Mouse (Mus musculus) thymus, adult 18-20 months (tissue): ENCODE data around the gene Fcgr2b.
"Not testable (repeated sequence)": the region's sequence is repeated elsewhere in the genome, so short reads cannot be mapped to it uniquely, and the experiment has no call there.

Experiments used
- DNase-seq, 2 experiments: peaks; one replicate each; pipeline ENCODE4 v3.0.0; 2022; ENCODE audit warnings: mixed read lengths in 2 of 2

Gene Fcgr2b

DNA sequence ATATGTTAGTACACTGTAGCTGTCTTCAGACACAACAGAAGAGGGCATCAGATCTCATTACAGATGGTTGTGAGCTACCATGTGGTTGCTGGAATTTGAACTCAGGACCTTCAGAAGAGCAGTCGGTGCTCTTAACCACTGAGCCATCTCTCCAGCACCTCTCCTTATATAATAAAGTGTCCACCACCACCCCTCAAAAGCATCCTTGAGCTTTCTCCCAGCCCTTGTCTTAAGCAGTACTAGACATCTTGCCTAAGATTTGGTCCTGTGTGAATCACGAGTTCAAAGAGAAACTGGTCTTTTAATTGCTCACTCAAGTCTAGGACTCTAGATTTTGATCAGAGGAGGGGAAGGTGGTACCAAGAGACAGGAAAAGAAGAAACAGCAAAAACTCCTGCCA is 997 bp downstream of the Fcgr2b start:
- not testable (repeated sequence) for DNase-seq

DNA sequence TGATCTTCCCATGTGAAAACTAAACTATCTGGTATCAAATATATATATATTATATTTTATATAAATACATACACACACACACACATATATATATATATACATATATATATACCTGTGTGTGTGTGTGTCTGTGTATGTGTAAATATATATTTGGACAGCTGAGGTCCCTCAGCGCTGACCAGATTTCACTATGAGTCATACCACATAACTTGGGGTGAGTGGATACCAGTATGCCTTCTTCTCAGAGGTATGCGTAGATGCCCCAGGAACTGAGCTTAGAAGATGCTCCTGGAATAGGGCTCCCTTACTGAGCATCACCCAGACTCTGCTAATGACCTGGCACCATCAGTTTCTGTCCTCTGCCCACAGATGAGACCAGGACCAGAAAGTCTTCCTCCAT is 1.6 kb downstream of the Fcgr2b start:
- DNase-seq: no peak

DNA sequence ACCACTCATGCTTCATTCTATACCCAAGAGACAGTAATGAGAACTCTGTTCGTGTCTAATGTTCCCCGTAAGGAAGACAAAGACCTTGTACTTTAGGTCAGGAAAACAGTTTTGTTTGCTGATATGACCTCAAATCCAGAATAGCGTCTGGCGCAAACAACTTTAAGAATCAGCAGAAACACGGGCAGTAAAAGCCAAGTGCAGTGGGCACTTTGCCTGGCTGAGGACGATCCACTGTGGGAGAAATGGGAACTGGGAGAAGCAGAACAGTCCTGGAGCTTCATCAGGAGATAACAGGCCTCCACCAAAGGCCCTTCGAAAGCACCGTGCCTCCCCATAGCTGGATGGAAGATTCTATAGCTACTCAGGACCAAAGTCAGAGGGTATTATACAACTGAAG is 2.2 kb downstream of the Fcgr2b start:
- DNase-seq: no peak

DNA sequence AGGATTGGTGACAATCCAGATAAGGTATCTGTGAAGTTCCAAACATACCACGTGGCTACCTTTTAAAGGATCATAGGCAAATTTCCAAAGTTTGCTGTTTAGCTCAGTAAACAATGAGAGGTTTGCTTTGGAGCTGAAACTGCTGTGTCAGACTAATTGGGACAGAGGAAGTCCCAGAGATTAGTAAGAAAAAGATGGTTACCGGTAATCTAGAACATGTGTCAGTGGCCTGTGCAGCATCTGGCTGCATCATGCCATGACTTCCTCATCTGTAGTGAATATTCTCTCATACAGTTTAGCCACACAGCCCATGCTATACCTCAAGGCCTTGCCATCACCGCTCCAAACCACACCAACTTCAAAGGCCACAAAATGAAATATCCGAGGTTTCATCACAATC is 3.4 kb downstream of the Fcgr2b start:
- no peak for DNase-seq

DNA sequence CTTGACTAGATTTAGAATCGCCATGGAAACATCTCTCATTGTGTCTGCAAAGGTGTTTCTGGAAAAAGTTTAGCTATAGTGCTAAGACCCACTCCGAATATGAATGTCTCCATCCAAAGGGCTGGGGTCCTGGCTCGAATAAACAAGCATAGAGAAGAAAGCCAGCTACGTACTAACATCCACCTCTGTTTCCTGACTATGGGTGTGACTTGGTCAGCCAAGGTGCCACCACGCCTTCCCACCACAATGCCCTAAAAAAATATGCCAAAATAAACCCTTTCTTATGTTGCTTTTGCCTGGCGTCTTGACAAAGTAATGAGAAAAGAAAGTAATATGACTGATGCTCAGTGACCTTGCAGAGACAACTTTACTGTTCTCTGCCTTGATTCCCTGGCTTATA is 3.9 kb downstream of the Fcgr2b start:
- no peak for DNase-seq

DNA sequence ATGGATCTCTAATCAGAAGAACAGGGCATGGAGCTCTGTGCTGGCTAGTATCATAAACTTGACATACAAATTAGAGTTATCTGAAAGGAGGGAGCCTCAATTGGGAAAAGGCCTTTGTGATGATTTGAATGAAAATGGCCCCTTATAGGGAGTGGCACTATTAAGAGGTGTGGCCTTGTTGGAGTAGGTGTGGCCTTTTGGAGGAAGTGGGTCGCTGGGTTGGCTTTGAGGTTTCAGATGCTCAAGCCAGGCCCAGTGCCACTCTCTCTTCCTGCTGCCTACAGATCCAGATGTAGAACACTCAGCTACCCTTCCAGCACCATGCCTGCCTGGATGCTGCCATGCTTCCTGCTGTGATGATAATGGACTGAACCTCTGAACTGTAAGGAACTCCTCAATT is 7.8 kb downstream of the Fcgr2b start:
- DNase-seq: no peak

DNA sequence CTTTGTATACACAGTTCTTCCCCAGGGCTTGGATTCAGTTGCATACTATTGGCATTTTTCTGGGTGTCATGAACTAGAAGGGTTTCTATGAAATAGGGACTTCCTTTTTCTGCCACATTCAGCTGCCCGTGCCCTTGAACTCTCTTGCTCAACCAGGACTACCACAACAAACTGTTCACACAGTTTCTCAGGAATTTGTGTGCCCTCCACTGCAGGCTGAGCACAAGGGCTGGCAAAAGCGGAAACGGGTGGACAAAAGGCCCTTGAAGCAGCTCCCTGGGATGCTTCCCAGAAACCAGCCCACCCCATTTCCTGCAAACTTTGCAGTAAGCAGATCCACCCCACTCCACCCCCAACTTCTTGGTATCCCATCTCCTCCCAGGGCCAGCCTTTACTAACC is 8.8 kb downstream of the Fcgr2b start:
- no peak for DNase-seq

DNA sequence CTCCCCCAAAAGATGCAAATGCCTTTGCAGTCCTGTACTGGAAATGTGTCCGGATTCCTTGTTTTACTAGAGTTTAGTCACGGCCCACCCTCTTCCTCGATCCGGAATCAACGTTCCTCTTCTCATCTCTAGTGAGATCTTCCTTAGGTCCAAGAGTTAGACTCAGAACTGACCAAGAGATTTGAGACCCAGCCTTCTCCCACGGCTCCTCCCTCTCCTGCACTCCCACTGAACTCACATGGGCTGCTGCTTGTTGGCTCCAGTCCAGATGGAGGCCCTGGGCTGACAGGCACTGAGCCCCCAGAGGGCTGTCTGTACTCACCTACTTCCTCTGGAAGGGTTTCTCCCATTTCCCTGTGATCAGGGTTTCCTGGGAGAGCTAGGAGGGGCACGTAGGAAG is 13.3 kb downstream of the Fcgr2b start:
- DNase-seq: no peak

DNA sequence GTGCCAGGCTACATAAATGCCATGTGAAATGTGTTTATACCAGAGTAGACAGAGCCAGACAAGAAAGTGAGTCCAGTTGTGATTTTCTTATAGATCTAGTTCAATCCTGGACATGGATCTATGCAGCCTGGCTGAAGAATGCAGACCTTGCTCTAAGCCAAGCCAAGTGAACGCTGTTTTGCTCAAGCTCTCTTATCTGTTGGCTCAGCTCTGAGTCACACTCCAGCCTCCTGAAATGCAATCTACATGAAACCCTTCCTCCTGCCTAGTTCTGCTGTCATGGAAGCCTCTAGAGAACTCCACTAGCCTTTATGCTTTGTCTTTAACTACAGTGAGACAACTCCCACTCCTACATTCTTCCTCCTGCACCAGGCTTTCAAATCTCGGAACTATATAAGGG is 14.0 kb downstream of the Fcgr2b start:
- no peak for DNase-seq

DNA sequence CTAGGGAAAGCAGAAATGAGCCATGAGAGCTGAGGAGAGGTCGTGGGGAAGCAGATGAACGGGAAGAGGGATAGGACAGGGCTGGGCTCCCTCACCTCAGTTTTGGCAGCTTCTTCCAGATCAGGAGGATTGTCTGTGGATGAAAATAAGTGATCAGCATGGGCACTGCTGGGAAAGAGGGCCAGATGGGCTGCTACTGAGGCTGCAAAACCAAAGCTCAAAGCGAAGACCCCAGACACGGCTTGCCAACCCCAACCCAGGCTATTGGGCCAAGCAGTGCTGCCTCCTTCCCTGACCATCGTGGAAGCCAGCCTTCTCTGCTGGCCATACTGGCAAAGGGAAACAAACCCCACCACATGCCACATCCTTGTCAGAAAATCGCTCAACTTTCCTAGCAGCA is 15.2 kb downstream of the Fcgr2b start:
- no peak for DNase-seq

DNA sequence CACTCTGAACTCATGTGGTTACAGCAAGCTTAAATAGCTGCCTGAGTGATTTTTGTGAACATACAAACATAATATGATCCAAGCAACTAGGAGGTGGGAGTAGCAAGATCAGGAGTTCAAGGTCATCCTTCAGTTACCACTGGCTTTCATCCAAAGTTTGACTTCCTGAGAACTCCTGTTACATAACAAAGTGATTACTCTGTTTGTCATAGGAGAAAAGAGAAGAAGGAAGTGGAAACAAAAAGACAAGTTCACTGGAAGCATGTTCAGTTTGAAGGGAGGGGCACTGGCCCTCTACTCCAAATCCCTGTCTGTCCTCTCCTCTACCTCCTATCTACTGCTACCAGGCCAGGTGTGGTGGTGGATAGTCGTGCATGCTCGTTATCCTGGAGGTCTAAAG is 16.6 kb downstream of the Fcgr2b start:
- DNase-seq: no peak

DNA sequence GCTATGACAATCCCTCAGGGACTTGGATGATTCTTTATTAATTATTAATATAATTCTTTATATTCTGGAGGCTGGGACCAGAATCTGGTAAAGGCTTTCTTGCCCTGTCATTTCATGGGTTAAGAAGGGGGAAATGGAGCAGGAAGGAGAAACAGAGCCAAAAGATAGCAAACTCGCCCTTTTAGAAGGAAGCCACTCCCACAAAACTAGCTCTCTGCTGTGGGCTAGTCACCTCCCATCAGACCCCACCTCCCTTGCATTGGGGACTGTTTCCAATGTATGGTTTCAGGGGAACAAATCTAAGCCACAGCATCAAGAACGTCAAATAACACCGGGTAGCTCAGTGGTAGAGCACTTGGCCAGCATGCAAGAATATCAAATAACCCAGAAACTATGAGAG is 18.1 kb downstream of the Fcgr2b start:
- no peak for DNase-seq

DNA sequence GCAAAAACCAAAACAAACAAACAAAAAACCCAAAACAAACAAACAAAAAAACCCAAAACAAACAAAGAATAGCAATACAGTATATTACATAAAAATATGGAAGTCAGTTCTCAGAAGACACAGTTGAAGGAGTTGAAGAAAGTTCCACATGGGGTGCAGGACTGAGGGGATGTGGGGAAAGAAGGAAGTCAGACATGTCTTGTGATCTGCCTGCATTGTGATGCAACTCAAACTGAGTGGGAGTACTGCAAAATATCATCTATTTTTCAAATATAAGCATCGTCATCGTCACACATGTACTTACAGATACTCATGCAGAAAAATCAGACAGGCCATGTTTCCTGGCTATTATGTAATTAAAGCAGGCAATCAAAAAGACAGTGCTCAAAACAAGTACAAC is 23.2 kb downstream of the Fcgr2b start:
- no peak for DNase-seq

DNA sequence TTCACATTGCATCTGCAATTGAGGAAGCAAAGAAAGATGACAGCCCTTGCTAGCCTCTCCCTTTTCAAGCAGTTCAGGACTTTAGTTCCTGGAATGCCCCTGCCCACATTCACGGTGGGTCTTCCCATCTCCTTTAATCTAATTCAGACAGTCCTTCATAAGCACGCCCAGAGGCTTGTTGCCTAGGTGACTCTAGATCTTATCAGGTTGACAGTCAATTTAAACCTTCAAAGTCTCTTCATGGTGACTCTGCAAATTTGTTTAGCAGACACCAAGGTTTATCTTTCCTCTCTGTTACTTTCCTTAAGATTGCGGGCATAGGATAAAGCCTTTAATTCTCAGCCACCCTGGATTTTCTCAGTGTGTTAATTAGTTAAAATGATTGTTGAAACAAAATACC is 25.6 kb downstream of the Fcgr2b start:
- no peak for DNase-seq

DNA sequence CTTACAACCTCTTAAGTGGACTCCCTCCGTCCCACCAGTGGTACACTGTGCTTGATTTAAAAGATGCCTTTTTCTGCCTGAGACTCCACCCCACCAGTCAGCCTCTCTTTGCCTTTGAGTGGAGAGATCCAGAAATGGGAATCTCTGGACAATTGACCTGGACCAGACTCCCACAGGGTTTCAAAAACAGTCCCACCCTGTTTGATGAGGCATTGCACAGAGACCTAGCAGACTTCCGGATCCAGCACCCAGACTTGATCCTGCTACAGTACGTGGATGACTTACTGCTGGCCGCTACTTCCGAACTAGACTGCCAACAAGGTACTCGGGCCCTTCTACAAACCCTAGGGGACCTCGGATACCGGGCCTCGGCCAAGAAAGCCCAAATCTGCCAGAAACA is 31.4 kb downstream of the Fcgr2b start:
- DNase-seq: not testable (repeated sequence)

DNA sequence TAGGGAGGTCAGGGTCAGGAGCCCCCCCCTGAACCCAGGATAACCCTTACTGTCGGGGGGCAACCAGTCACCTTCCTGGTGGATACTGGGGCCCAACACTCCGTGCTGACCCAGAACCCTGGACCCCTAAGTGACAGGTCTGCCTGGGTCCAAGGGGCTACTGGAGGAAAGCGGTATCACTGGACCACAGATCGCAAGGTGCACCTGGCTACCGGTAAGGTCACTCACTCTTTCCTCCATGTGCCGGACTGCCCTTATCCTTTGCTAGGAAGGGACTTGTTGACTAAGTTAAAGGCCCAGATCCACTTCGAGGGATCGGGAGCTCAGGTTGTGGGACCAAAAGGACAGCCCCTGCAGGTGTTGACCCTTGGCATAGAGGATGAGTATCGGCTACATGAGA is 32.2 kb downstream of the Fcgr2b start:
- not testable (repeated sequence) for DNase-seq

DNA sequence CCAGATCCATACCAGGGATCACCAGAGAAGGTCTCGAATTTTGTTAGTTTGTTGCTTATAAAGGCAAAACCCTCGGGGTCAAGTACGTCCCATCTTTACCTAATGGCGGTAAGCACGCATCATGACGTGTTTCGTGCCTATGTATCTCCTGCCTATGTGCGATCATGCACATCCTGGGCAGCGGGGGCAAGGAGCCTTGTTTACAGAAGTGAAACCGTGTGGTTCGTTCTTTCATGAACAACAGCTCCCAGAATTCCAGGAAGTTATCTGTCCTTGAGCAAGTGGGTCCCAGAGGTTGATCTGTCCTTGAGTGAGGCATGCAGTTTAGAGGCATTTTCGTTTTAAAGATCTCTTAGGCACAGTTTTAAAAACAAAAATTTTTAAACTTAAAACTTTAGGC is 37.1 kb downstream of the Fcgr2b start:
- DNase-seq: no peak

DNA sequence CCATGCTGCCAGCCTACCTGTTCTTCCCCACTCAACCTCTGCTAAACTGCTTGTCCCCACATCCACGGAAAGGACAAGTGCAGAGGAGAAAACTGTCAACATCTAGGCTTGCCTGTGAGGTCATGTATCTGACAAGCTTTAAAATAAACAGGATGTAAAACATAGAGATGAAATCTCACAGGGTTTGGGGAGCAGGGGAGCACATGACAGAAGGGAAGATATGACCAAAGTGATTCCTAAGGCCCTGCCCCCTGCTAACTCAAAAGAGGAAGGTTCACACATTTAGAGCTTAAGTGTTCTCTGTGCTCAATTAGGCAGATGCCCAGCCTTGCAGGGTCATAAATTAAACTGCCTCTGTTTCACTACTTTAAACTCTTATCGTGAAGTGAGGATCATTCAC is 42.0 kb downstream of the Fcgr2b start:
- DNase-seq: no peak

DNA sequence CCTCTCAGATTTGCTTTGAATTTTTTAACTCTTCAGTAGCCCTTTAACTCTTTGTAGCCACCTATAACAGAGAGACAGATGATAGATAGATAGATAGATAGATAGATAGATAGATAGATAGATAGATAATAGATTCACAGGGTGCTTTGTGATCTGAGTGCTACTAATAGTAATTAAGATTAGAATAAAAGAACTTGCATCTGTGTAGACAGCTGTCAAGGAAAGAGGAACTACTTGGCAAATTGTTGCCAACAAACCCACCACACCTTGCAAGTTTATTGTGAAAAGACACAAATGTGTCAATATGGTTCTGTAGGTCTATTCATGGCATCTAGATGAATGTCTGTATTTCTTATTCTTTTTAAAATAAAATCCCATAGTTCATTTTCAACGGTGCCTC is 42.4 kb downstream of the Fcgr2b start:
- DNase-seq: no peak

DNA sequence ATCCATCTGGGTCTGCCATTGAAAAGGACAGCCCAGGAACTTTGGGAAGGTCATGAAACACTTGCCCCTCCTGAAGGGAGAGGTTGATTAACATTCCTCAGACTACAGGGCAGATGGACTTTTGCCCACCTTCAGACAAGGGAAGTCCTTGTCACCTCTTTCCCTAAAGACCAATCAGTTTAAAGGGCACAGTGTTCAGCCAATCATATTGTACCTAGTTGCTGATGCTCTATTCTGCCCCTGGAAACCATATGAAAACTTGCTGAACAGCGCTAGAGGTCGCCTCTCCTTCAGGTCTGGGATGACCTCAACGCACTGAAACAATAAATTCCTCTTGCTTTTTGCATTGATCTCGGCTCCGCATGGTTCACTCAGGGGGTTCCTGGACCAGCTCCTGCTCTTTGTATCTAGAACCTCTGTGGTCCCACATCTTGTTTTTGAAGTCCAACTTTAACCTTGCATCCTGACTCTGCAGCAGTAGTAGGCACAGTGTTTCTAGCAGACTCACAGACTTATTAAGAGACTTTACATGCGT is 42.9 kb downstream of the Fcgr2b start:
- DNase-seq: no peak

DNA sequence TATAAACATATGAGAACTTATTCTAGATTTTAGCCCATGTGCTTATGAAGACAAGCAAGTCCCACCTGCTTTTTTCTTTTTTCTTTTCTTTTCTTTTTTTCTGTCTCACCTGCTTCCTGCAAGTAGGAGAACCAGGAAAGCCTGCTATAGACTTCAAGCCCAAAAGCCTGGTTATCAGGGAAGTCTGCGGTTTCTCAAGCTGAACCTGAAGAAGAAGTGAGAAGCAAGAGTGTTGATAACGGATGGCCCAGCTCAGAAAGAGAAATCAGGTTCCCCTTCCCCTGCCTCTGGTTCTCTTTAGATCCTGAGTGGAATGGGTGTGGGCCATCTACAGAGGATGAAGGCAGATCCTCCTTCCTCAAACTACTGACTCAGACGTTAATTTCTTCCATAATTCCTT is 44.3 kb downstream of the Fcgr2b start:
- no peak for DNase-seq

DNA sequence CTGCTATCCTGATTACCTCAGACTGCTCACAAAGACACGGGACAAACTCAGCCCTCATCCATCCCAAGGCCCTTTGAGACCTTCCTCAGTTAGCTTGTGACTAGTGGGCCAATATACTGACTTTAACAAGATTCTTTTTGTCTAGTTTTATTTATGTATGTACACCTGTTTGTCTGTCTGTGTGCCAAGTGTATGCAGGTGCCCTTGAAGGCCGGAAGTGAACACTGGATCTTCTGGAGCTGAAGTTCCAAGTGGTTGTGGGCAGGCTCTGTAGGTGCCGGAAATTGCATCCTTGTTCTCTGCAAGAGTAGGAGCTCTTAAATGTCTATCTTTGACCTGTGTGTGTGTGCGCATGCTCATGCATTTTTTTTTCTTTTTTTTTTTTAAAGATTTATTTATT is 47.1 kb downstream of the Fcgr2b start:
- no peak for DNase-seq

DNA sequence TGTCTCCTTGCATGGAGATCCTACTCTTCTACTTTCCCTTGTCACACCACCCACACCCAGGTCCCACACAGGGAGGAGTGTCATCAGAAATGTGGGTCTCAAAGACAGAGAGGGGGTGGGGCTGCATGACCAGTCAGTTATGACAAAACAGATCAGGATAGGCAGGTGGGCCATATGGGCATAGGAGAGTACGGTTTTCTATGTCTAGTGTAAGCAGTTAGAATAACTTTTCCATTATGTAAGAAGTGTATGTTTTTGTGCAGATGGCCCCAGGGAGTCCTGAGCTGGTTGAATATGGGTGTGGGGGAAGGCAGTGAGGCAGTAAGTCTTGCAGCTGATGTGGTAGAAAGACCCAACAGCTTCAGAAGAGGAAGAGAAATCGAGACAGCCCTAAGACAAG is 47.9 kb downstream of the Fcgr2b start:
- DNase-seq: no peak

DNA sequence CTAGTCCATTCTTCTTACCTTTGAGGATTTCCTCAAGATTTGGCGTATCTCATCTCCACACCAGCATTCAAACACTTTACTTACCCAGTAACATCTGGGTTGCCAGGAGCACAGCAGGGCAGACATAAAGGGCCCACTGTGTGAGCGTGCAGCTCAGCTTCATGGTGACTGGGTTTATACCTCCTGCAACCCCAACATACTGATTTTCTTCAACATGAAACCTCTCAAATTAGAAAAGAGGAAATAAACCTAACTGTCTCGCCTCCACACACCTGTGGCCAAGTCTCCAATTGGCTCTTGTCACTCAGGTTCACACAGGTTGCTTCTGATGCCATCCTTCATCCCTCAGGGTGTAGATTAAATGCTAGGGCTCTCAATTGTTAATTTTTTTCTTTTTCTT is 49.0 kb downstream of the Fcgr2b start, which contains the start of gene Fcrla:
Fcrla (minus strand) TSS at position 206 of the 400 bp plus-strand sequence.
- DNase-seq: no peak

DNA sequence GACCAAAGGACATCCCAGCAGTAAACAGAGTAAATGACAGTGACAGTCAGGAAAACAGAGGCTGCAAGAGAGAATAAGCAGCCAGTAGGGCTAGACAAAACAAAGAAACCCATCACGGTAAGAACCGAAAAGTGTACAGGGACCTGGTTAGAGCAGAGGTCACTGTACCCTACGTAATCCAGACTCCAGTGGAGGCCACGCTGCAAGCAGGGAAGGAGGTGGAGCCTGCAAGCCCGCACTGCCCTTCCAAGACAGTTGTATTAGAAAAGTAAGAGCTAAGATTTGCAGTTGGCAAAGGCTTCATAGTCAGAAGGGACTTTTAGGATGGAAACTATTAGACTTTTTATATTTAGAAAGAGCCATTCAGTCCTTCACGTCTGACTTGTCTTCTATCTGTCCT is 49.4 kb downstream of the Fcgr2b start:
- DNase-seq: no peak

DNA sequence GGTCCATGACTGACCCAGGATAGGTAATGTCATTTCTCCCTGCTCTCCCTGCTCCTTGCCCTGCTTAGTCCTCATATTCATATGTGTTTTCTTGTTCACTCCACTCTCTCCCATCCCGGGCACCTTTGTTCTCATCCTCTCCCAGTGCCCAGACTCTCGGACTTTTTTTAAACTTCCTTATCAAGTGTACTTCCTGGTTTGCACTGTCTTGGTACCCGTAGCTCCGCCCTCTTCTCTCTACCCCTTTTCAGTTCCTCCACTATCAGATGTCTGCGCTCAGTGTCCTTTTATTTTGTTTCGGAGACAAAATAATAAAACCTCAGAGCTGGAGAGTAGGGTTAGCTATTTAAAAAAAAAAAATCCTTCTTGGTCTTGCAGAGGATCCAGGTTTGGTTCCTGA is 51.9 kb downstream of the Fcgr2b start:
- peak in 1 of 2 experiments; percentile 25 for DNase-seq
